Mouse (Mus musculus) left cerebral cortex, adult 8-10 months (tissue): ENCODE measurements around the gene Olfr1413. TPM values are rescaled to one million over a fixed set of nuclear protein-coding genes. Genes with fewer than 3 reads are reported as not detected.
A peak's percentile ranks its signal among the peaks of the same experiment; 100 is the strongest.

Experiments used
- DNase-seq, 2 experiments: peaks; one replicate each; pipeline ENCODE4 v3.0.0; 2022; ENCODE audit warnings: low spot score in 2 of 2
- total RNA-seq, 4 experiments: library from RNA; stranded (reverse); gene quantifications; 2 replicates each; pipeline ENCODE4 v1.2.4; 2022

The Olfr1413 gene
- not detected for total RNA-seq

- no peak for DNase-seq
These were observed at the start of gene Olfr1413 for GRCm38 (mm10) chr1:92571022-92571421. Gene Olfr1413 (plus strand): TSS chr1:92571322.

- DNase-seq, result peak in 1 of 2 experiments; percentile 36
These were observed 49.7 kb upstream of the Olfr1413 start for GRCm38 (mm10) chr1:92521376-92521775.

- no peak for DNase-seq
These were observed 47.4 kb upstream of the Olfr1413 start for GRCm38 (mm10) chr1:92523764-92524163.

GRCm38 (mm10) chr1:92536972-92537371, 34.1 kb upstream of the Olfr1413 start:
- DNase-seq, result no peak

- no peak for DNase-seq
These were observed 32.1 kb upstream of the Olfr1413 start for GRCm38 (mm10) chr1:92539071-92539470.

GRCm38 (mm10) chr1:92545929-92546328, 25.2 kb upstream of the Olfr1413 start:
- no peak for DNase-seq

GRCm38 (mm10) chr1:92585479-92585878, 14.4 kb downstream of the Olfr1413 start, which contains the start of gene Olfr1412:
Gene Olfr1412 (plus strand): TSS chr1:92585779.
- DNase-seq, result no peak

- no peak for DNase-seq
These were observed 23.0 kb downstream of the Olfr1413 start, which contains the start of gene Olfr1411 for GRCm38 (mm10) chr1:92594111-92594510. Gene Olfr1411 (plus strand): TSS chr1:92594411.

GRCm38 (mm10) chr1:92596019-92596418, 24.9 kb downstream of the Olfr1413 start:
- DNase-seq, result no peak

- no peak for DNase-seq
These were observed 34.4 kb downstream of the Olfr1413 start, which contains the start of gene Olfr1410 for GRCm38 (mm10) chr1:92605482-92605881. Gene Olfr1410 (plus strand): TSS chr1:92605782.

- DNase-seq, result no peak
These were observed 36.6 kb downstream of the Olfr1413 start for GRCm38 (mm10) chr1:92607711-92608110.

- peak; percentile 21 to 43 for DNase-seq
These were observed 39.9 kb downstream of the Olfr1413 start for GRCm38 (mm10) chr1:92611008-92611407.

- no peak for DNase-seq
These were observed 42.1 kb downstream of the Olfr1413 start for GRCm38 (mm10) chr1:92613175-92613574.

GRCm38 (mm10) chr1:92614516-92614915, 43.4 kb downstream of the Olfr1413 start:
- no peak for DNase-seq

GRCm38 (mm10) chr1:92616046-92616445, 44.9 kb downstream of the Olfr1413 start:
- no peak for DNase-seq

GRCm38 (mm10) chr1:92617488-92617887, 46.4 kb downstream of the Olfr1413 start, which contains the start of gene Olfr12:
Gene Olfr12 (plus strand): TSS chr1:92617788.
- DNase-seq, result no peak

- no peak for DNase-seq
These were observed 47.2 kb downstream of the Olfr1413 start for GRCm38 (mm10) chr1:92618360-92618759.

Other genes with a start within 250 kb of the Olfr1413 start
- gene Ndufa10, start 97.5 kb upstream of the Olfr1413 start, total RNA-seq, result 100 to 1,000 TPM; 219 to 243 (median 235) TPM
- not detected for gene Olfr1416, start 86.2 kb upstream of the Olfr1413 start, total RNA-seq
- gene Olfr1415, start 75.2 kb upstream of the Olfr1413 start, total RNA-seq, result not detected
- gene Olfr1414, start 52.7 kb upstream of the Olfr1413 start, total RNA-seq, result not detected
- gene Olfr1412, start 14.5 kb downstream of the Olfr1413 start, total RNA-seq, result not detected
- gene Olfr1411, start 23.1 kb downstream of the Olfr1413 start, total RNA-seq, result not detected
- gene Olfr1410, start 34.5 kb downstream of the Olfr1413 start, total RNA-seq, result not detected
- gene Olfr12, start 46.5 kb downstream of the Olfr1413 start, total RNA-seq, result not detected
- gene Cops9, start 70.7 kb downstream of the Olfr1413 start, total RNA-seq, result 100 to 1,000 TPM; 199 to 246 (median 216) TPM
- under 1 TPM in 2 of 4 experiments, not detected in 2; 0.58 to 0.68 TPM for gene Otos, start 77.5 kb downstream of the Olfr1413 start, total RNA-seq